Mouse (Mus musculus) lung, embryonic 14.5 days (tissue): ENCODE measurements around the gene Hivep2. TPM values are rescaled to one million over a fixed set of nuclear protein-coding genes. Genes with fewer than 3 reads are reported as not detected.

Experiments used
- ATAC-seq: fragments of 200-750 bp; cut with Nextera tagmentation; 2 replicates; pipeline ENCODE4 v1.8.0; 2017; ENCODE audit warnings: mild to moderate bottlenecking, moderate TSS enrichment, moderate library complexity; ENCODE audit not compliant: insufficient read depth
- DNase-seq: peaks from one replicate; pipeline ENCODE4 v3.0.0-alpha.2; 2015
- H3K27ac ChIP-seq: fragments of 300-500 bp; sonication (generic); 2 replicates; pipeline ENCODE4 v1.5.1; 2014; ENCODE audit warnings: low read depth, mild to moderate bottlenecking, moderate library complexity
- H3K27me3 ChIP-seq: fragments of 300-500 bp; sonication (generic); 2 replicates; pipeline ENCODE4 v1.6.1; 2014; ENCODE audit warnings: low read length, control low read depth; ENCODE audit not compliant: insufficient read depth
- H3K36me3 ChIP-seq: fragments of 300-500 bp; sonication (generic); 2 replicates; pipeline ENCODE4 v1.6.1; 2014; ENCODE audit warnings: control low read depth; ENCODE audit not compliant: insufficient read depth
- H3K4me1 ChIP-seq: fragments of 300-500 bp; sonication (generic); 2 replicates; pipeline ENCODE4 v1.6.1; 2014; ENCODE audit warnings: antibody characterized with exemption, control low read depth; ENCODE audit not compliant: insufficient read depth
- H3K4me2 ChIP-seq: fragments of 300-500 bp; sonication (generic); 2 replicates; pipeline ENCODE4 v1.6.1; 2014; ENCODE audit warnings: mild to moderate bottlenecking
- H3K4me3 ChIP-seq: fragments of 300-500 bp; sonication (generic); 2 replicates; pipeline ENCODE4 v1.5.1; 2014; ENCODE audit warnings: low read depth, low read length
- H3K9ac ChIP-seq: fragments of 300-500 bp; sonication (generic); 2 replicates; pipeline ENCODE4 v1.6.1; 2014
- H3K9me3 ChIP-seq: fragments of 300-500 bp; sonication (generic); 2 replicates; pipeline ENCODE4 v1.6.1; 2016; ENCODE audit warnings: low read depth, low read length, control low read depth
- CTCF ChIP-seq: IDR thresholded peaks from 2 replicates; pipeline ENCODE4 v1.5.1; 2016; ENCODE audit warnings: antibody characterized with exemption, low read depth
- WGBS: fragments of 180-500 bp; shearing (Covaris S2); extraction: QIAGEN DNeasy Blood & Tissue Kit; methylation state at CpG from one replicate; pipeline ENCODE4 v1.1.7; 2014; 5-methylcytosine and 5-hydroxymethylcytosine counted together
- polyA plus RNA-seq: library from polyadenylated mRNA; unstranded; fragments of >200 nt; fragmentation: Nextera tagmentation; extraction: Ambion mirVana; gene quantifications from 2 replicates; pipeline ENCODE4 v1.2.1, GENCODE M21; 2014

The Hivep2 gene
- polyA plus RNA-seq, 1 experiment from 2014 or later, result 5.3 TPM

- Histone ChIP-seq H3K4me1 (no peaks in the 10 kb centered on the region), H3K4me3 (no peak overlapping the region), H3K27me3 (no peaks in the 10 kb centered on the region), H3K9me3 (no peaks in the 10 kb centered on the region), H3K27ac (no peak overlapping the region), H3K4me2 (no peak overlapping the region), H3K36me3 (peaks cover 10% of the 10 kb centered on the region; the same call in 1 of the 2 replicates), H3K9ac (no peak overlapping the region)
- no peak for TF ChIP-seq CTCF
- WGBS, result 86% methylated on average over 3 of the region's 3 CpGs
- ATAC-seq (no peak), DNase-seq (no peak)
Observed at GRCm38 (mm10) chr10:14138663-14139062, 172.8 kb downstream of the Hivep2 start.

GRCm38 (mm10) chr10:14144840-14145239 lies 179.0 kb downstream of the Hivep2 start:
- Histone ChIP-seq H3K4me3 (no peak overlapping the region), H3K27me3 (no peaks in the 10 kb centered on the region), H3K9me3 (no peaks in the 10 kb centered on the region), H3K4me2 (no peak overlapping the region), H3K36me3 (peaks cover 22% of the 10 kb centered on the region; the same call in 1 of the 2 replicates), H3K4me1 (no peaks in the 10 kb centered on the region), H3K9ac (no peak overlapping the region), H3K27ac (no peak overlapping the region)
- DNase-seq (no peak), ATAC-seq (no peak)
- no peak for TF ChIP-seq CTCF
- 78% methylated on average over 3 of the region's 3 CpGs for WGBS

- Histone ChIP-seq H3K4me1 (0 out of 2 replicates have a peak, but pooled peaks cover 6% of the 10 kb centered on the region), H3K4me3 (no peak overlapping the region), H3K27ac (no peak overlapping the region), H3K9ac (no peak overlapping the region), H3K9me3 (no peaks in the 10 kb centered on the region), H3K36me3 (no peaks in the 10 kb centered on the region), H3K4me2 (no peak overlapping the region), H3K27me3 (no peaks in the 10 kb centered on the region)
- ATAC-seq (no peak), DNase-seq (no peak)
- 53% methylated on average over 7 of the region's 7 CpGs for WGBS
- no peak for TF ChIP-seq CTCF
Observed at GRCm38 (mm10) chr10:14164829-14165228, 199.0 kb downstream of the Hivep2 start.

GRCm38 (mm10) chr10:14168197-14168844 lies 202.4 kb downstream of the Hivep2 start:
- no peak overlapping the region for H3K27ac ChIP-seq
- no peak for TF ChIP-seq CTCF
- peak; percentile 15 for DNase-seq
- H3K9me3 ChIP-seq, result no peaks in the 10 kb centered on the region
- 35% methylated on average over 6 of the region's 6 CpGs for WGBS
- H3K4me3 ChIP-seq, result no peak overlapping the region
- peak; percentile 63; the same call in 1 of the 2 replicates for ATAC-seq
- no peak overlapping the region for H3K4me2 ChIP-seq
- H3K36me3 ChIP-seq, result no peaks in the 10 kb centered on the region
- H3K9ac ChIP-seq, result no peak overlapping the region
- H3K4me1 ChIP-seq, result 0 out of 2 replicates have a peak, but pooled peaks cover 6% of the 10 kb centered on the region
- no peaks in the 10 kb centered on the region for H3K27me3 ChIP-seq

- Histone ChIP-seq H3K9ac (no peak overlapping the region), H3K4me1 (0 out of 2 replicates have a peak, but pooled peaks cover 6% of the 10 kb centered on the region), H3K27ac (no peak overlapping the region), H3K4me2 (no peak overlapping the region), H3K27me3 (no peaks in the 10 kb centered on the region), H3K36me3 (no peaks in the 10 kb centered on the region), H3K9me3 (no peaks in the 10 kb centered on the region), H3K4me3 (no peak overlapping the region)
- WGBS, result 38% methylated on average over 5 of the region's 5 CpGs
- no peak; the same call in 1 of the 2 replicates for ATAC-seq
- DNase-seq, result peak; percentile 65
- no peak for TF ChIP-seq CTCF
Observed at GRCm38 (mm10) chr10:14168869-14169566, 203.1 kb downstream of the Hivep2 start.

GRCm38 (mm10) chr10:14174124-14174523 lies 208.2 kb downstream of the Hivep2 start:
- H3K4me1 ChIP-seq, result 0 out of 2 replicates have a peak, but pooled peaks cover under 1% of the 10 kb centered on the region
- TF ChIP-seq CTCF, result no peak
- 75% methylated on average over 4 of the region's 4 CpGs for WGBS

GRCm38 (mm10) chr10:14179424-14180339 lies 213.8 kb downstream of the Hivep2 start:
- 74% methylated on average over 19 of the region's 19 CpGs for WGBS
- H3K27ac ChIP-seq, result no peak overlapping the region
- no peak for TF ChIP-seq CTCF
- H3K27me3 ChIP-seq, result no peaks in the 10 kb centered on the region
- H3K9me3 ChIP-seq, result no peaks in the 10 kb centered on the region
- DNase-seq (no peak), ATAC-seq (no peak)
- H3K4me3 ChIP-seq, result no peak overlapping the region
- no peaks in the 10 kb centered on the region for H3K36me3 ChIP-seq
- no peak overlapping the region for H3K4me2 ChIP-seq
- no peak overlapping the region for H3K9ac ChIP-seq
- no peaks in the 10 kb centered on the region for H3K4me1 ChIP-seq

More at GRCm38 (mm10) chr10:14174124-14174523, 208.2 kb downstream of the Hivep2 start:
- ATAC-seq (no peak), DNase-seq (no peak)
- Histone ChIP-seq H3K27me3 (no peaks in the 10 kb centered on the region), H3K4me3 (no peak overlapping the region), H3K4me2 (no peak overlapping the region), H3K36me3 (no peaks in the 10 kb centered on the region), H3K27ac (no peak overlapping the region), H3K9me3 (no peaks in the 10 kb centered on the region), H3K9ac (no peak overlapping the region)
